11 mouse cellular contexts compared by ENCODE assay signal in the genomic region with DNA sequence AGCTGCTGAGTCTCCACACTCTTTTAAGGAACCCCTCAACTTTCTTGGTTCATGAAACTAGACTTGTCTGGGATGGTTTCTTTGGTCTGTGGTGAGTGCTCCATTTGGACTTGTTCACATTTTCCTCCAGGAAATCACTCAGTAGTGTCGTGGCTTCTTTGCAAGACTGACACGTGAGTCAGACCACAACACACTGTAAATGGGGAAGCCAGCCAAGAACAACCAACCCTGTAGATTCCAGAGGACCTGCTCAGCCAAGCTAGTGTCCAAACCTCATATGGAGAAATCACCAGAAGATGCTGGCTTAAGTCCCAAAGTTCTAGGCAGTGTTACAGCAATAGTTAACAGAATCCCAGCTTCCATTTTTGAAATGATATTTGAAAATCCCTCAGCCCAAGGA.
A peak's percentile ranks its signal among the peaks of the same experiment; 100 is the strongest.
DNase-seq lines count a peak whose midpoint lies in the region; ATAC-seq and TF ChIP-seq lines count a peak whose summit lies in the region.
"Had no signal": no experiment of that assay in that cellular context is flagged by ENCODE, and none has a peak within 500 bp of the region (broad histone marks: within the 10 kb centered on the region; RNA-seq: fewer than 3 reads in every experiment).

No protein-coding gene starts in this region.

- no peak overlapping the region for H3K9ac ChIP-seq in heart, adult 2 months (ENCODE audit: low read depth, low read length)
- H3K9ac ChIP-seq: forebrain, postnatal 0 days; intestine, embryonic 15.5 days had no signal

- no peaks in the 10 kb centered on the region for H3K36me3 ChIP-seq in heart, adult 2 months (ENCODE audit: control insufficient read depth, insufficient read depth, low read length)
- H3K36me3 ChIP-seq: intestine, embryonic 15.5 days had no signal

- ATAC-seq in Patski = peak; percentile 79
- ATAC-seq in hematopoietic stem cell, adult 5-6 weeks (replicated peaks in 1 of 2; ENCODE audit: insufficient read depth in 1 of 2, low FRiP score in 2 of 2, low TSS enrichment in 1 of 2, low read depth in 1 of 2, poor library complexity in 2 of 2, severe bottlenecking in 2 of 2) = peak; percentile 34 to 44; a peak in 2 of 4 replicates
- no peak for ATAC-seq in megakaryocyte, adult 5-6 weeks (ENCODE audit: poor library complexity, severe bottlenecking)
- ATAC-seq in inflammation-experienced regulatory T-cells, adult 6 months = no peak
- ATAC-seq: forebrain, postnatal 0 days; intestine, embryonic 15.5 days had no signal

- H3K27me3 ChIP-seq in heart, adult 2 months (ENCODE audit: control insufficient read depth, insufficient read depth, low read length) = no peaks in the 10 kb centered on the region
- no peaks in the 10 kb centered on the region for H3K27me3 ChIP-seq in Patski
- H3K27me3 ChIP-seq: intestine, embryonic 15.5 days had no signal

- H3K4me1 ChIP-seq in heart, adult 2 months (ENCODE audit: control insufficient read depth, insufficient read depth, low read length) = no peaks in the 10 kb centered on the region
- H3K4me1 ChIP-seq: intestine, embryonic 15.5 days had no signal

- H3K4me3 ChIP-seq in heart, adult 2 months = no peak overlapping the region
- H3K4me3 ChIP-seq: intestine, embryonic 15.5 days had no signal

- DNase-seq in heart, postnatal 4 days = peak; percentile 31
- DNase-seq in heart, adult 2 months = no peak
- DNase-seq in 416B (ENCODE audit: low read depth) (peak; percentile 36), Patski (ENCODE audit: low read depth, low spot score) (peak; percentile 100)
- DNase-seq: cerebellum, adult 2 months; forebrain, postnatal 0 days; layer of hippocampus, adult 9-11 months had no signal

- H3K79me2 ChIP-seq in heart, adult 2 months (replicated peaks; ENCODE audit: control insufficient read depth, insufficient read depth, low read length) = no peaks in the 10 kb centered on the region

- no peak for TF ChIP-seq EP300 in heart, adult 2 months (IDR thresholded peaks at IDR 0.05; ENCODE audit: insufficient read depth, low read depth, low read length)

- CTCF ChIA-PET in Patski (lab: Charles Lee) = interaction anchor here (0.8 to 2.6 kb wide), 6 partner anchors 13 to 237 kb away, joined by 3 to 8 read pairs (median 4); no protein-coding TSS in a partner anchor

- in situ Hi-C loops in Patski (cut with MboI; ENCODE audit: low pct_unique_long_range_greater_than_20kb) = no loop called here

- H3K27ac ChIP-seq in heart, adult 2 months = no peak overlapping the region
- H3K27ac ChIP-seq: intestine, embryonic 15.5 days had no signal

- TF ChIP-seq POLR2A in heart, adult 2 months (IDR thresholded peaks at IDR 0.05; ENCODE audit: insufficient read depth, low read depth, low read length) = no peak

- intact Hi-C loops in heart, adult 2 months (cut with DNase I) = no loop called here

- TF ChIP-seq CTCF in heart, adult 2 months (IDR thresholded peaks at IDR 0.05) = no peak
- TF ChIP-seq CTCF in Patski (IDR thresholded peaks at IDR 0.05) = no peak

- 22% methylated on average over 2 of the region's 2 CpGs for WGBS in heart, adult 2 months

- POLR2A ChIA-PET in Patski (lab: Charles Lee) = interaction anchor here (0.8 to 0.9 kb wide), 2 partner anchors 48 to 56 kb away, joined by 3 to 4 read pairs; no protein-coding TSS in a partner anchor

Comparison
In these comparisons a context has a peak if more than half of its experiments do, and no peak if none do; other contexts are left out.
1. DNase-seq: peak in heart, postnatal 4 days (single experiment), 416B (single experiment) and Patski (single experiment); none in heart, adult 2 months (0 of 2).
2. ATAC-seq: peak in Patski (single experiment) and hematopoietic stem cell, adult 5-6 weeks (2 of 2); none in megakaryocyte, adult 5-6 weeks (single experiment) and inflammation-experienced regulatory T-cells, adult 6 months (single experiment).